Mouse (Mus musculus): ENCODE data around the gene Tut4.

Gene Tut4

DNA sequence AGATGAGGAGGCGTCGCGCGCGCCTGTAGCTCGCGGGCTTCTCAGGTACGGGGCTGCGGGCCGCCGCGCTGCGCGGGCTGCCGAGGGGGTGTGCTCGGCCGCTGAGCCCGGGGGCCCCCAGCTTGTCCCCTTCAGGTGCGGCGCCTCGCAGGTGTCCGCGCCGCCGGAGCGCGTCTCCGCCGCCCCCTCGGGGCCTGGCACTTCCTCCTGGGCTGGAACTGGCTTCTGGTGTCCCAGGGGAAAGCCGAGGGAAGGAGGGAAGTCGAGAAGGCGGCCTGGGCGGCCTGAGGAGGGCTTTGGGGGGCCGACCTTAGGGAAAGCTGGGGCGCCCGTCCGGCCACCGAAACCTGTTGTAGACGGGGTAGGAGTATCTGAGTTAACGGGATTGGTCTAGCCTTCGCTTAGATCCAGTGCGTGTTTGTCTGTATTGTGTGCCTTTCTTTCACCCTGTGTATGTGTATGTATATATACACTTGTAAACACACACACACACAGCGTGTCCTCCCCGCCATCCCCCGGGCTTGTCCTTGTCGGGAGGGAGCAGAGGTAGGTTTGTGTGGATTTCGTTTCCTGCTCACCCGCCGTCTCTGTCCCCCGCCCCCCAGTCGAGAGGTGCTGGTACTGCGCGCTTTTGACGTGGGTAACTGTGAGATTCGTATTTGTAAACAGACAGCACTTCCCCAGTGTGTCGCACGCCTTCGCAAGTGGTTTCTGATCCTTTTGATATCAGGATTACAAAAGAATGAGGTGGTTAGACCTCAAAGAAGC is 1.1 kb downstream of the Tut4 start:
- ChIA-PET POLR2A (interaction anchor here in 3 of 4 experiments (0.6 to 4.9 kb wide), 60 partner anchors 9 to 1605 kb away, joined by 3 to 26 read pairs (median 4); partner anchors contain the start of genes Gpx7 (in 3 of the 3), Cc2d1b (in 2 of the 3), Coa7 (in 2 of the 3) and Orc1 (in 2 of the 3)), CTCF (interaction anchor here in 2 of 4 experiments (0.5 to 1.1 kb wide), 6 partner anchors 106 to 941 kb away, joined by 3 to 10 read pairs (median 4); no protein-coding TSS in a partner anchor)

DNA sequence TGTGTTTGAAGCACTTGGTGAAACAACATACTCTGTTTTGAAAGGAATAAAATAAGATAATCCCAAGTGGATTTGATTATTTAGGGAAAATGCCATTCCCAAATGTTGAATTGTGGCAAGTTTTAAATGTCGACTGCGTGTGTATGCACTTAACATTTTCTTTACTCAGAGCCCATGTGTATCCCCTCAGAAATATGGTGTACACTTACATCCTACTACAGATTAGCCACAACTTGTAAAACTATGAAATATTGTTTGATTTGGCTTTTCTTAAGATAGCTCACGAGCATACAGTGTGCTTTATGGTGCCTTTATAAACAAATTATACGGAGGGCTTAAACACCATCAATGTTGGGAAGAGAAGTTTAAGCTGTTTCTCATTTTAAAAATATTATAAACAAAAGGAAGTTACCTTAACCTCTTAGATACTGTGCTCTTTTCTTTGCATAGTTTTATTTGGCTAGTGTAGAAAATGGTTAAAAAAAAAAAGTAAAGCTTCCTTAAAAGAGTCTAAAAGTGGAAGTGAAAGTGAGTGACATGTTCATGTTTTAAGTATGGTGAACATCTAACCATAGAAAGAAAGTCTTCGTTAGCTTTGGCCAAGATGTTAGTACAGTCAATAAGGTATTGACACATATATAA is 2.2 kb downstream of the Tut4 start:
- POLR2A ChIA-PET, result interaction anchor here in 3 of 4 experiments (0.5 to 4.9 kb wide), 15 partner anchors 14 to 174 kb away, joined by 3 to 24 read pairs (median 3); partner anchors contain the start of genes Cc2d1b (in 1 of the 3), Coa7 (in 1 of the 3), Gpx7 (in 1 of the 3) and Orc1 (in 1 of the 3)
- CTCF ChIA-PET, result interaction anchor here in 1 of 4 experiments (0.6 kb wide), 2 partner anchors 14 to 296 kb away, joined by 3 read pairs; partner anchors contain the start of gene Echdc2

DNA sequence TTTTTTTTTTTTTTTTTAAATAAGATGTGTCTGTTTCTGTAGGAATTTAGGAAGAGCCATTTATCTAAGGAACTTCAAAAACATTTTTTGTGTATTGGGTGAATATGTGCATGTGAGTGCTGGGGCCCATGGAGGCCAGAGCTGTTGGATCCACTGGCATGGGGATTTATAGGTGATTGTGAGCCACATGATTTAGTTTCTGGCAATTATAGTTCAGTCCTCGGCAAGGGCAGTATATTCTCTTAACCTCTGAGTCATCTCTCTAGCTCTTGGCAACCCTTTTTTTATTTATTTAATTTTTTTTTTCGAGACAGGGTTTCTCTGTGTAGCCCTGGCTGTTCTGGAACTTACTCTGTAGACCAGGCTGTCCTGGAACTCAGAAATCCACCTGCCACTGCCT is 14.4 kb downstream of the Tut4 start:
- CTCF ChIA-PET, result interaction anchor here in 1 of 4 experiments (0.6 kb wide), 1 partner anchor 11 kb away, joined by 3 read pairs; no protein-coding TSS in a partner anchor
- POLR2A ChIA-PET, result interaction anchor here in 2 of 4 experiments (0.6 to 2.4 kb wide), 4 partner anchors 14 to 427 kb away, joined by 3 to 15 read pairs (median 5); partner anchors contain the start of gene Tut4 (in 2 of the 2)

DNA sequence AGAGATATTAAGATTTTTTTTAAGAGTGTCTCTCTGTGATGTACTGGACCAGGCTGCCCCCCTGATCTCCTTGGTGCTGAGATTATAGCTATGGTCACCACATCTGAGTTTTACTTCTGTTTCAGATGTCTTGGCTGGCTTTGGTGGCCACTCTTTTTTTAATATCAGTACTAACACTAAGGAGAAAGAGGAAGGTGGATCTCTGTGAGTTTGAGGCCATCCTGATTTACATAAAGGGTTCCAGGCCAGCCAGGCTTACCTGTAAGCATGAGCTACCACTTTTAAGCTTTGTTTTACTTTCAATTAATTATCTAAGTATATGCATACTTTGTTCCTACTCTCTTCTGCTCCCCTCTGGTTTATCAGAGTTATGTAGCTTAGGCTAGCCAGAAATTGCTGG is 23.6 kb downstream of the Tut4 start:
- ChIA-PET POLR2A (interaction anchor here in 2 of 4 experiments (0.6 to 1.0 kb wide), 4 partner anchors 16 to 179 kb away, joined by 3 to 6 read pairs (median 3); no protein-coding TSS in a partner anchor), CTCF (interaction anchor here in 1 of 4 experiments (0.6 kb wide), 1 partner anchor 354 kb away, joined by 5 read pairs; no protein-coding TSS in a partner anchor)

DNA sequence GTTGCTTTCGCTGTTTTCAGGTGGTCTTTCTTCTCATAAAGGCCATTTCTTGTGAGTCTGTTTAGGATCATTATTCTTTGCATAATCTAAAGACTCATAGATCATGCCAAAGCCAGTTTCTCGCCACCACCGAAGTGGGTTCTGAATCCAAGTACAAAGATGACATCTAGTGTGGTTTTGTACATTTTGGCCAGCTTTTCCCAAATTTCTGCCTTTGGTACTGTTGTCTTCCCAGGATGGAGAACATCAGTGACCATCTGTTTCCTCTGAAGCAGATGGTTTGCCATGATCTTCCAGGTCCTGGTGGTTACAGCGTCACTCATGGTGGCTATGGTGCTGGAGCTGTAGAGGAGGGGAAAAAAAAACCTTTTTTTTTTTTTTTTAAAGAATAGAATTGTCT is 25.0 kb downstream of the Tut4 start:
- POLR2A ChIA-PET, result interaction anchor here in 2 of 4 experiments (0.6 to 1.0 kb wide), 3 partner anchors 60 to 175 kb away, joined by 3 to 4 read pairs (median 3); partner anchors contain the start of genes Orc1 (in 1 of the 2) and Prpf38a (in 1 of the 2)
- CTCF ChIA-PET, result no interaction called here

DNA sequence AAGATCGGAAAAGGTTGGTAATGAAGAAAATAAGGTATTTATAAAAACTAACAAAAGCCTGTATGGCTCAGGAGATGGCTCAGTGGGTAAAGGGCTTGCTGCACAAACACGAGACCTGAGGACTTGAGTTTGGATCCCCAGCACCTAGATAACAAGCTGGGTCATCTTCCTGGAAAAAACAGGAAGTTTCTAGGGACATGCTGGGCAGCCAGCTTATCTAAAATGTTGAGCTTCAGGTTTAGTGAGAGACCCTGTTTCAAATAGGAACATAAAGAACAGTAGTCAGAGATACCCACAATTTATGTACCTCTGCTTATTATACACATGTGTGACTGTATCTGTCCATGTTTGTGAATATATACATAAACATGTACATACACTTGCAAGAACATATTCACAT is 43.8 kb downstream of the Tut4 start:
- POLR2A ChIA-PET, result interaction anchor here in 2 of 4 experiments (0.6 to 1.4 kb wide), 3 partner anchors 24 to 202 kb away, joined by 3 to 4 read pairs (median 3); no protein-coding TSS in a partner anchor
- CTCF ChIA-PET, result no interaction called here

DNA sequence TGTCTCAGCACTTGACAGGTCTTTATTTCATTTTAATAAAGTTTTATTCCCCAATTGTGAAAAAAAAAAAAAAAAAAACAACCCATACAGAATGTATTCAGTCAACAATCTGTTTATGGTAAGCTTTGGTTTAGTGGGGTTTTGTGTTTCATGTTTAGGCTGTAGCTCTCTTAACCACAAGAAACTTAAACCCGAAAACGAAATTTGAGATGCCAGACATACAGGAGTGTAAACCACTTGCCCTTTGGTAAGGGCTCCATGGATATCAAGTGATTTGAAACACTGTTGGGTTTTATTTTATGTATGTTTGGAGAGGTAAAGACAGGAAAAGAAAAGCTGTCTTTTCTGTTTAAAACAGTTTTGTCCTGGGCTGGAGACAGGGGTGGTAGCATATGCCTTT is 80.5 kb downstream of the Tut4 start:
- CTCF ChIA-PET, result interaction anchor here in 1 of 4 experiments (0.6 kb wide), 2 partner anchors 28 to 206 kb away, joined by 3 to 4 read pairs; no protein-coding TSS in a partner anchor
- POLR2A ChIA-PET, result interaction anchor here in 2 of 4 experiments (0.6 to 1.5 kb wide), 6 partner anchors 10 to 40 kb away, joined by 3 read pairs; no protein-coding TSS in a partner anchor

DNA sequence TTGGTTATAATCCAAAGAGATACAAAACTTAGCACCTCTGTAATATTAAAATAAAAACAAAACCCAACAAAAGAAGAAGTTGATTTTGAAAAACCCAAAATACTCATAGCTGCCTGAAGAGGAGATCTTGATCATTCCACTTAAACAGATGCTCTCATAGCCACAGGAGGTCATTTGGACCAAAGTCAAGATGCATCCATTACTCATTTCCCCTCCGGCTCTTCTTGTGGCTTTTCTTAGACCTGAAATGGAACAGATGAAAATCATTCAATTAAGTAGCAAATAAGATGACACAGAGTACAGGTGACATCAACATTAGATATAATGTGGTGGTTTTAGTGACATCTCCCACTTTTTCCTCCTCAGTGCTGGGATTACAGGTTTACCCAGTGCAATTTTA is 105.8 kb downstream of the Tut4 start:
- ChIA-PET CTCF (no interaction called here), POLR2A (interaction anchor here in 2 of 4 experiments (0.6 to 5.3 kb wide), 3 partner anchors 9 to 15 kb away, joined by 4 to 25 read pairs (median 9); partner anchors contain the start of genes Orc1 (in 2 of the 2) and Prpf38a (in 2 of the 2))

DNA sequence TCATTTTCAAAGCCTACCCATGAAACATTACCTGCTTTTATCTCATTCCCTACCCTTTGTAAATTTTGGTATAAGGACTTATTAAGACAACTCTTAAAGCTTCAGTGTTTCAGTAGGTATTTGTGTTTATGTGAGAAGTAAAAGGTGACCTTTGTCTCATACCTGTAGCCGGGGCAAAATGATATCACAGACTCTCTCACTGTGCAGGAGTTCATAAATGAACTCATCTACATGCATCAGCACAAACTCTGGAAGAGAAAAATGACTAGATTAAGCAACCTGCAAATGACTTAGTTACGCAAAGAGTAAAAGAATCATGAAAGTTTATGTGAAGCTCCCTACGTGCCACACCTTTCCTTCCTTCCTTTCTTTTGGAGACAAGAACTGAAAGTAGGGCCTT is 113.4 kb downstream of the Tut4 start:
- POLR2A ChIA-PET, result interaction anchor here in 1 of 4 experiments (0.5 to 5.3 kb wide), 7 partner anchors 8 to 683 kb away, joined by 3 to 32 read pairs (median 4); partner anchors contain the start of genes 0610037L13Rik, Cc2d1b, Orc1 and Prpf38a
- CTCF ChIA-PET, result interaction anchor here in 1 of 4 experiments (0.5 kb wide), 1 partner anchor 23 kb away, joined by 3 read pairs; no protein-coding TSS in a partner anchor

DNA sequence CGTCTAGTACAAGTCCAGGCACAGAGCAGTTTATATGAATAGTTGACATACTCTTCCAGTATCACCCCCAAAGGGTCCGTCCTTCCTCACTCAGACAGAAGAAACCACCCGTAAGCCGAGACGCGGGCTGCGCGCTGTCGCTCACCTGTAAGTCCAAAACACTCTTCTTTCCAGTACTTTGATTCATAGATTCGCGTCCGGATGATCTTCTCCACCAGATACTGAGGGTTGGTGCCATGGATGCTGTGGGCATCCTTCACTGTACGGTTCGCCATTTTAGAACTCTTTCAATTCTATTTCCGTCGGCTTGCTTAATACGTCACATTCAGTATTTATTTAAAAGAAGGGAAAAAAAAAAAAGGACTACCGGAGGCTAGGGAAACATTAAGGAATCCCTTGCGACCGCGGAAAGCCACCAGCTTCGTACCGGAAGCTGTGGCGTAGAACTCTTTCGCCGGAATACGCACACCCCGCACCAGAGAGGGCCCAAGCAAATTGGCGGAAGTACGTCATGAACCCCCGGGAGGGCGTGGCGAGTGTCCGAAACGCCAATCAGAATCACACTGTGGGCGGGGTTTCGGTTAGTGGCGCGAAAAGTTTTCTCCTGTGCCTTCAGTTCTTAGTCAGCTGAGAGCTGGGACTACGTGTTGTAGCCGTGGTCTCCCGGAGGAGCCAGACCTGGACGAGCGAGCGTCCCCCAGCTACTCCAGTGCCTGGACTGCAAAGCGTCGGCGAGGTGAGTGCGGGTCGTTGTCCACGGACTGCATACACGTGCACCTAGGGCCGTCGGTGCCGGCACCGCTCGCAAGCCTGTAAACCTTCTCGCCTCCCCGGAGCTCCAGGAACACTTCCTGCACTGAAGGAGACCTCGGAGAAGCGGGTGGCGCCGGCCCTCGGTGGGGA is 119.9 kb downstream of the Tut4 start, which contains the start of the genes Prpf38a and Orc1:
Gene Prpf38a (minus strand): TSS at position 497 of the 903 bp plus-strand sequence.
Gene Orc1 (plus strand): TSS at position 584 of the 903 bp plus-strand sequence.
- ChIA-PET POLR2A (interaction anchor here (0.5 to 8.1 kb wide), 107 partner anchors 8 to 1401 kb away, joined by 3 to 106 read pairs (median 4); partner anchors contain the start of genes Cc2d1b (in 4 of the 4), 0610037L13Rik (in 2 of the 4), Btf3l4 (in 2 of the 4) and Coa7 (in 2 of the 4)), CTCF (interaction anchor here in 2 of 4 experiments (0.6 to 1.1 kb wide), 4 partner anchors 45 to 1126 kb away, joined by 3 to 4 read pairs (median 3); no protein-coding TSS in a partner anchor)

DNA sequence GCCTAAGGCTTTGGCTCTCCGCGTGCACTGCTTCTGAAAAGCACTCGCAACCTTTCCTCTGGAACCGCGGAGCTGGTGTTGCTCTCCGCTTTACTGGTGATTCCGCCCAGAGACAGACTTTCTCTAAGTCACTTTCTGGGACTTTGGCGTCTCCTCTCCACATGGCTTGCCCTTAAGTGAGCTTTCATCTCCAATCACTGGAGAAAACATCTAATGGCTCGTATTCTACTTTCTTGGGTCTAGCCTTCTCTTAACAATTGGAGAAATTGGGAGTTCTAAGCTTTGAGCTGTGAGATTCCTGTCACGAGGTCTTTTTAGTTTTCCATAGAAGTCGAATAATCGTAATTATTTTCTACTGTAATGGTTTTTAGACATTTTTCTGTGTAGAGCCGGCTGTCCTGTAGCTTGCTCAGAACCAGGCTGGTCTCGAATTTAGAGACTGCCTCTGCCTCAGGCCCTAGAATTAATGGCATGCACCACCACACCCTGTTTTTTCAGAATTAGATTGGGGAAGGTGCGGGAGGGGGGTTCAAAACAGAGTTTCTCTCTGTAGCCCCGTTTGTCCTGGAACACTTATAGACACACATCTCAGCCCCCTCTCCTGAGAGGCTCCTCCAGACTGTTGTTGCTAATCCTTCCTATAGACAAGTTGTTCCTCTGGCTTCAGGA is 120.7 kb downstream of the Tut4 start:
- CTCF ChIA-PET, result interaction anchor here in 2 of 4 experiments (0.7 to 1.1 kb wide), 3 partner anchors 84 to 1127 kb away, joined by 3 read pairs; no protein-coding TSS in a partner anchor
- POLR2A ChIA-PET, result interaction anchor here (0.6 to 8.1 kb wide), 99 partner anchors 9 to 1402 kb away, joined by 3 to 106 read pairs (median 5); partner anchors contain the start of genes Cc2d1b (in 4 of the 4), 0610037L13Rik (in 2 of the 4), Btf3l4 (in 2 of the 4) and Coa7 (in 2 of the 4)

DNA sequence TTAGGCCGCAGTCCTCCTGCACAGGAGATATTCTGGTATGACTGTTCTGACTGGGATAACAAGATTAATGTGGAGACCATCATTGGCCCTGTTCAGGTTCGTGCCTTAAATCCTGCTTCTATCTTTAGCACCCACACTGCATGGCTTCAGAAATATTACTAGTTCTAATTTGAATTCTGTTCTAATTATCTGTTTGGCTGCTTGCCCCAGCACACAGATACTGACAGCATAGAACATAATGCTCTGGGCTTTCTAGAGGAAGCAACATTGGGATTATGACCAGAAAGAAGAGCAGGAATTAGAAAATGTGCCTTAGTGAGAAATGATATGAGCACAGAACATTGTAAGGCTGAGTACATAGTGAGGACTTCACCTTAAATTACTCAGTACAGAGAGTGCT is 134.2 kb downstream of the Tut4 start:
- ChIA-PET POLR2A (interaction anchor here in 2 of 4 experiments (2.0 to 10.6 kb wide), 3 partner anchors 10 to 26 kb away, joined by 9 to 106 read pairs (median 11); partner anchors contain the start of genes Cc2d1b (in 1 of the 2), Orc1 (in 1 of the 2) and Prpf38a (in 1 of the 2)), CTCF (interaction anchor here in 1 of 4 experiments (0.5 kb wide), 1 partner anchor 10 kb away, joined by 3 read pairs; no protein-coding TSS in a partner anchor)

DNA sequence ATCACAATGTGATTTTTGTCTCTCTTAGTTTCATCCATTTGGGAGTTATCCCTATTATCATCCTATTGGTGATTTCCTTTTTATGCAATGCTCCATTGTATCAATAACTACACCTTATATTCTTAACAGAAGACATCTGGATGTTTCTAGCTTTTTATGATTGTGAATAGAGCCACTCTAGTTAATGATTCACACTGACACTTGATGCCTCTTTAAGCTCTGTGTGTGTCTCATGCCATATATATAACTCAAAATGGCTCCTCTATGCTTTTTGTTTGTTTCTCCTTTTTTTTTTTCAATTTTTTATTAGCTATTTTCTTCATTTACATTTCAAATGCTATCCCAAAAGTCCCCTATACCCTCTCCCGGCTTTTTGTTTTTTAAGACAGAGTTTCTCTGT is 136.6 kb downstream of the Tut4 start:
- POLR2A ChIA-PET, result interaction anchor here in 2 of 4 experiments (0.6 to 10.6 kb wide), 5 partner anchors 10 to 33 kb away, joined by 3 to 106 read pairs (median 3); partner anchors contain the start of genes Orc1 (in 1 of the 2) and Prpf38a (in 1 of the 2)
- CTCF ChIA-PET, result interaction anchor here in 1 of 4 experiments (0.6 kb wide), 1 partner anchor 23 kb away, joined by 3 read pairs; no protein-coding TSS in a partner anchor

DNA sequence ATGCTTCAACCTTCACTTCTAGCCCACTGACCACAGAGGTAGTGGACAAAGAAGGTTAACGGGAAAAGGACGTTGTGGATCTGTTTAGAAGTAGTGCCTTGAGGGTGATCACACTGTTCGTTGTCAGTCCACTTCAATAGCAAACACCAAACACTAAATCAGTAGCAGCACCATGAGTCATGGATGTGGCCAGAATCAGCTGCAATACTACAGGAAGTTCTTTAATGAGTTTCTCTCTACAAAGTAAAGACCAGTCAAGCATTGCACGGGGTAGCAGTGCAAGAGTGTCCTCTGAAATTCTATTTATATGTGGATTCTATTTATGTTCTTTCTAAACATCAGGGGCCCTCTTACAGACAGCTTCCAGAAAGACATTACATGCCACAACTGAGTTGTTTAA is 139.1 kb downstream of the Tut4 start:
- CTCF ChIA-PET, result no interaction called here
- POLR2A ChIA-PET, result interaction anchor here in 2 of 4 experiments (1.5 to 4.3 kb wide), 8 partner anchors 8 to 36 kb away, joined by 4 to 15 read pairs (median 7); partner anchors contain the start of genes Cc2d1b (in 1 of the 2), Orc1 (in 1 of the 2) and Prpf38a (in 1 of the 2)

DNA sequence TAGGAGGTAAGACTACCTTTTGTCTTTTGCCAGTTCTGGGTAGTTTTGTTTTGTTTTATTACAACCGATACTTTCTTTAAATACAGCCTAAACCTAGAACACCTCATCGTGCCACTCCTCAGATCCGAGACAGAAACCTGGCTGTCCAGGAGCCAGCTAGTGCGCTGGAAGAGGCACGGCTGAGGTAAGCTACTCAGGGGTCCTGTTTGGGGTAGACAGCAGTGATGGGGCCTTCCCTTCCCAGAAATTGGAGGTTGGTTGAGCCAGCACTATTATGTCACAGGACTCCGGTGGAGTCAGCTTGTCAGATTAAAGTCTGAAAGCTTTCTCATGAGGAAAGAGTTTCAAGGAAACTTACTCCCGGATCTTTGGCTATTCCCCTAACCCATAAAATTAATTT is 142.6 kb downstream of the Tut4 start:
- CTCF ChIA-PET, result interaction anchor here in 1 of 4 experiments (0.6 kb wide), 2 partner anchors 166 to 1239 kb away, joined by 6 read pairs; no protein-coding TSS in a partner anchor
- POLR2A ChIA-PET, result interaction anchor here in 2 of 4 experiments (1.2 to 9.0 kb wide), 7 partner anchors 8 to 26 kb away, joined by 4 to 102 read pairs (median 11); partner anchors contain the start of genes Orc1 (in 2 of the 2), Prpf38a (in 2 of the 2) and Cc2d1b (in 1 of the 2)

All from embryonic stem cell, embryonic (primary cell).